Mouse (Mus musculus) ovary, postnatal 10 days (tissue): ENCODE measurements around the gene Rab1b.

Source experiments
- DNase-seq: peaks from one replicate; pipeline ENCODE4 v3.0.0; 2022; ENCODE audit warnings: low spot score

The Rab1b gene

DNA sequence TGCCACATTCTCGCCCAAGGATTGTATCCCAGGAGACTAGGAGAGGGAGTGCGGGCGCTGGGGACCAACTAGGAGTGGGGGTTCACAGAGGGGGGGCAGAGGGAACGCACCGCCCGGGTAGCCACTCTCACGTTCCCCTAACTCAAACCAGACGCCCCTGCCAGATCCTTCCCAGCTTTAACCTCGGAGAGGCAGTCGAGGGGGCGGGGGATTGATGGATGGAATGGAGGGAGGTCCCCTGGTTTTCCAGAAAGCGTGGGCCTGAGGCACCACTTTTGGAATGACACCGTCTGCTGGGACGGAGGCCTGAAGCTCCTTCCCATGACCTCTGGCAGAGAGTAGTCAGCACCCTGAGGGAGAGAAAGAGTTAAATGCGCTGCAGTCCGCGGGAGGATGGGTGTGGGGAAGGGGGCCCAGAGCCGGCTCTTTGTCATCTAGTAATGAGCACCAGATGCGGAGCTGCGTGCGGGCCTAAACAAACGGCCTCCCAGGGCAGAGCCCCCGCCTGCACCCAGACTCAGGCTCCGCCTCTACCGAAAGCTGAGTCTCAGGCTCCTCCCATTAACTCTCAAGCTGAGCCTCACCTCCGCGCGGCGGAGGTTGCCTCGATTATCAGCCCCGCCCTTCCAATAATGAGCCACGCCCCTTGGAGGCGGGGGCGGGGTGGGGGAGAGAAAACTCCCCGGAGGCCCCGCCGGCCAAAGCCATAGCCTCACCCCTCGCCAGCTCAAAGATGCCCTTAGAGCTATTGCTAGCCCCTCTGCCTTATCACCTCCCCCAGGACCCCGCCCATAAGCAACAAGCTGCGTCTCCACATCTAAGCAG is 35.1 kb downstream of the Rab1b start:
- DNase-seq: no peak

- DNase-seq: no peak
Measured at GRCm38 (mm10) chr19:5071077-5071476, 35.8 kb downstream of the Rab1b start.

DNA sequence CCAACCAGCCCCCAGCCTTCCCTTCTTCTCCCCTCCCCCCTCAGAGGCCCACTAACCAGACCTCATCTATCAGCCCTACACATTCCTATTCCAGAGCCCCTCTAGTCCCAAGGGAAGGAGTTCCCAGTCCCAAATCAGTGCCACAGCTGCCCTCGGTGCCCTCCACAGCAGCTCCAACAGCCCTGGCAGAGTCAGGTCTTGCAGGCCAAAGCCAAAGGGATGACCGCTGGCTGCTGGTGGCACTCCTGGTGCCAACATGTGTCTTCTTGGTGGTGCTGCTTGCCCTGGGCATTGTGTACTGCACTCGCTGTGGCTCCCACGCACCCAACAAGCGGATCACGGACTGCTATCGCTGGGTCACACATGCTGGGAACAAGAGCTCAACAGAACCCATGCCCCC is 36.9 kb downstream of the Rab1b start:
- no peak for DNase-seq

DNA sequence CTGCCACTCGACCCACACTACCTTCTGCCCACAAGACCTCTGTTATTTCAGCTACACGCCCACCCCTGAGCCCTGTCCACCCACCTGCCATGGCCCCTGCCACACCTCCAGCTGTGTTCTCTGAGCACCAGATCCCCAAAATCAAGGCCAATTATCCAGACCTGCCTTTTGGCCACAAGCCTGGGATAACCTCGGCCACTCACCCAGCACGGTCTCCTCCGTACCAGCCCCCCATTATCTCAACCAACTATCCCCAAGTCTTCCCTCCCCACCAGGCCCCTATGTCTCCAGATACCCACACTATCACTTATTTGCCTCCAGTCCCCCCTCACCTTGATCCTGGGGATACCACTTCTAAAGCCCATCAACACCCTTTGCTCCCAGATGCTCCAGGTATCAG is 37.4 kb downstream of the Rab1b start:
- DNase-seq: no peak

GRCm38 (mm10) chr19:5068570-5069234 is 38.2 kb downstream of the Rab1b start:
- DNase-seq: no peak

DNA sequence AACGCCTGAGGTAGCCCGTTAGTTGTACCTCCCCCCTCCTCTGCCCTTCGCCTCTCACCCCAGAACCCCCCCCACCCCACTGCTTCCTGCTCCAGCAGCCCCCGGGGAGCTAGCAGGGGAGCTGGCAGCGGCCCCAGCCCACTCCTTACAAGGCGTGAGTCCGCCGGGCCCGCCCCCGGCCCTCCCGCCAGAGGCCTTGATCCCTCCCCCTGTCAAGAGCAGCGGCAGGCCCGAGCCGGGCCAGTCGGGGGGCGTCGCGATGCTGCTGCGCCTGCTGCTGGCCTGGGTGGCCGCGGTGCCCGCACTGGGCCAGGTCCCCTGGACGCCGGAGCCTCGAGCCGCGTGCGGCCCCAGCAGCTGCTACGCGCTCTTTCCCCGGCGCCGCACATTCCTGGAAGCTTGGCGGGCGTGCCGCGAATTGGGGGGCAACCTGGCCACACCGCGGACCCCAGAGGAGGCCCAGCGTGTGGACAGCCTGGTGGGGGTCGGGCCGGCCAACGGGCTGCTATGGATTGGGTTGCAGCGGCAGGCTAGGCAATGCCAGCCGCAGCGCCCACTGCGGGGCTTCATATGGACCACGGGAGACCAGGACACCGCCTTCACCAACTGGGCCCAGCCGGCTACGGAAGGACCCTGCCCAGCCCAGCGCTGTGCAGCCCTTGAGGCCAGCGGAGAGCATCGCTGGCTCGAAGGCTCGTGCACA is 38.9 kb downstream of the Rab1b start, which contains the start of gene Cd248:
TSS of gene Cd248 (plus strand) at position 212 of the 703 bp plus-strand sequence.
- no peak for DNase-seq

DNA sequence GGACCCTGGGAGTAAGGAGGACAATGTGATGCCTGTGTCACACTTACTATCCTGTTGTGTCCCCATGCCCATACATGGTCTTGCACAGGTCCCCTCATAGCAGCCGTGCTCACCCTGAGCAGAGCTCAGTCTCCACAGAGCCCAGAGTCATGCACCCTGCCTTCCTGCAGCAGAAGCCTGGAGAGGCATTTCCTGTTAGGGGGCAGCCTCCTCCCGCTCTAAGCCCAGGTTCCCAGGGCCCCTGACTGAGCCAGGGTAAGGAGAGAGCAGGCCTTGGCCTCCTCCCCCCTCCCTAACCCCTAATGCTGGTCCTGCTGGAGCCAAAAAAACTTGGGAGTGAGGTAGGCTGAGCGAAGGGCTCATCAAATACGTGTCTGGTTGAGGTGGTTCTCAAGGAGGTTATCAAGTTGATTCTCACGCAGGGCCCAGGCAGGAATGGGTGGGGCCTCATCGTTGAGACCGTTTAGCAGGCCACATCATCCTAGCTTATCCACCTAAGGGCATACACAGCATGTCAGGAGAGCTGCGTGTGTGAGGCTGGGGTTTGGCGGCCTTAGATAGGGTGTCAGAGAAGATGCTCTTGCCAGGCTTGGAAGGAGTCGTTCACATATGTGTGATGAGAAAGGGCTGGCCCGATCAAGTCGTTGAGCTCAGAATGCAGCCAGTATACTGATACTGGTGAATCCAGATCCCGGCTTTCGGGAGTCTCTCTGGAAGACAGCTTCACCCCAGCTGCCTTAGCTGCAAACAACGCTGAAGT is 39.7 kb downstream of the Rab1b start:
- DNase-seq: no peak

DNA sequence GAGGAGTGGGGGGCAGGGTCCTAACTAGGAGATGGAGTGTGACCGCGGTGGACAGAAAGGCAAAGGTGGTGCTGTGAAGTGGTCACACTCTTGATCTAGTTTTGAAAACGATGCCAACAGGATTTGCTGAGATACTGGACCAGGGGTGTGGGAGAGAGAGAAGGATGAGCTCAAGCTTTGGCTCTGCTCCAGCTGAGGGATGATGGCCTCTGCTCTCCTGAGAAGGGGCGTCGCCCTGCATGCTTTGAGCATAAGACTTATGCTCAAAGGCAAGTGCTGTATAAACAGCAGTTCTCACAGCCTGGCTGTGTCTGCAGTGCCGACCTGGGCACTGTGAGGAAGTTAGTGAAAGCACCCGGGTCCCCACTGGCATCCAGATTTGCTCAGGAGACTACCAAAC is 41.8 kb downstream of the Rab1b start:
- DNase-seq: no peak

DNA sequence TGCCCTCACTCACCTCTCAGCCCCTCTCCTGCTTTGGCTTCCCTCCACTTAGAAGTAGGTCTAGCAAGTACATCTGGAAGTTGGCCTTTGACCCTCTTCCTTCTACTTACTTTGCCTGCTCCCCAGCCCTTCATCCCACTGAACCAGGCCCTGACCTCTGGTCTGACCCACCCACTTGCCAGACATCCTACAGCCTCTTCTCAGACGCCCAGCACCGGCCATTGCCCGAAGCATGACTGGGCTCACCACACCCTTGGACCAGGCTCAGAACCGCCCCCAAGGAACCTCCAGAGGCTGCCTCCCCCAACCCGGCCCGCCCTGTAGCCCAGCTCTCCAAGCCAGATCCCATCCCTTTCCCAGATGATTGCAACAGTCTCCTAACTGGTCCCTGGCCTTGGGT is 44.4 kb downstream of the Rab1b start:
- DNase-seq: peak; percentile 21

GRCm38 (mm10) chr19:5062041-5062440 is 44.8 kb downstream of the Rab1b start:
- no peak for DNase-seq

DNA sequence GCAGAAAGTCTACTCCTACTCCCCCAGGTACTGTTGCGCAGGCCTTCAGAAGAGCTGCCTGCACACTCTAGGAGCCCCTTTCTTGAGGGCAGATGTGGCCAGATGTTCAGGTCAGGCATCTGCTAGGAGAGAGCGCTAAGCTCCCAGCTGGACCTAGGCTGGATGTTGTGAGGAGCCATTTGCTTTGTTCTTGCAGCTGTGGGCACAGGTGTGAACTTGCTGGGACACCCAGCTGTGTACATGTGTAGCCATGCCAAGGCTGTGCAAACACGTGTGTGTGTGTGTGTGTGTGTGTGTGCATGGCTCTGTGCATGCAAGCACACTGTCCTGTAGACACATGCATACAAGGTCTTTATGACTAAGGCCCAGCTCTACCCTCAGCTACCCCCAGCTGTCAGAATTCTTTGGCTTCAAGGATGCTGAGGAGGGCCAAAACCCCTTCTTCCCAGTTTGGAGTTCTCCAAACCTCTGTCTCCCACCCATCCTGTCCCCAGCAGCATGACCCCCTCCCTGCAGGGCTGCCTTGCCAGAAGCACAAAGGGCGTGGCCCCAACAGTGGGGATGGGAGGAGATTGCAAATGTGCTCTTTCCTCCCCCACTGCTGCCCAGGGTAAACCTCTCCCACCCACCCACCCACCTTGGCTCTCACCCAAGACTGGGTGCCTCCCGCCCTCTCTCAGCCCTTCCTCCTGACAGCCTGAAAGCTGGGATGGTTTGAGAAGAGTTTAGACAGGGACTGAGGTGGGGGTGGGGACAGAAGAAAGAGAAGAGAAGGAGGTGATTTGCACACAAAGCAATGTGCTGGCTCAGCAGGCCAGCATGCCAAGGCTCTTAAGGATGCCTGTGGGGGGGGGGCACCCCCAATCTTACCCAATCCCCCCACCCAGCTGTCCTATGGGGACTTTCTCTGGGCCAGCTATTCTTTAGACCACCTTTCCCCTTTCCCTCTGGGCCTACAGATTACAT is 46.2 kb downstream of the Rab1b start:
- DNase-seq: no peak

DNA sequence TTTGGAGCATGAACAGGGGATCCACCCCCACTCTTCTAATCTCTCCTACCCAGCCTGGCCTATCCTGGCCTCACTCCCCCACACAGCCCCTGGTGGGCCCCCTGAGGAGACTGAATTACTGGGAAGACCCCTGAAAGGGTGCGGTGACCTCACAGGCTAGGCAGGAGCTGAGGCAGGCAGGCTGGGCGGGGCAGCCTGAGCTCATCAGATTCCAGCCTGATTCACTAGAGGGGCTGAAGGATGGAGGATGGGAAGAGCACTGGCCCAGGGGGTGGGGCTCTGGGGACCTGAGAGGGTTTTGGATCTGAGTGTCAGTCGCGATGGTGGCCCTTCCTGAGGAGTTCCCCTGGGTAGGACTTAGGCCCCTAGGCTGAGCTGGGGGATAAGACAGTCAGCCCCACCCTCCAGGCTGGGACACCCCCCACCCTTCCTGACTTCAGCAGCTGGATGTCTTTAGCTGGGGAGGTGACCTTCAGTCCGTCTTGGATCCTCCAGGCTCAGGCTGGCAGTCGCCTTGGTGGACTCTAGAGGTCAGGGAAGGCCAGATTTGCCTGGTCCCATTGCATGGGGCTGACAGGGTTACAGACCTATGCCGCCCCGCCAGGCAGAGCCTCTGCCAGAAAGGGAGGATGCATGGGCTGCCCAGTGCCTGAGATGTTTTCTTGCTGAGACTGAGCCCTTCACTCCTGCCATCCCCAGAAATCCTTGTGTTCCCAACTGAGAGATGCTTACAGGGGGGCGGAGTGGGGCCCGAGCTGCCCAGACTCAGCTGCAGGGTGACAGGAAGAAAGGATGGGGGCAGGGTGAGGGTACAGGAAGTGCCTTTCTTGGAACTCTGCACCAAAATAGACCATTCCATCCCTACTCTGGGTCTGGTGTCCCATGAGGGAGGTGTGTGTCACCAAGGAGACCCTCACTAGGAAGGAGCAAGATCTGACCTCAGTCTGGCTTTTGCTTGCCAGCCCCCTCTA is 47.8 kb downstream of the Rab1b start:
- no peak for DNase-seq

- no peak for DNase-seq
Measured at GRCm38 (mm10) chr19:5057876-5058775, 48.7 kb downstream of the Rab1b start.

DNA sequence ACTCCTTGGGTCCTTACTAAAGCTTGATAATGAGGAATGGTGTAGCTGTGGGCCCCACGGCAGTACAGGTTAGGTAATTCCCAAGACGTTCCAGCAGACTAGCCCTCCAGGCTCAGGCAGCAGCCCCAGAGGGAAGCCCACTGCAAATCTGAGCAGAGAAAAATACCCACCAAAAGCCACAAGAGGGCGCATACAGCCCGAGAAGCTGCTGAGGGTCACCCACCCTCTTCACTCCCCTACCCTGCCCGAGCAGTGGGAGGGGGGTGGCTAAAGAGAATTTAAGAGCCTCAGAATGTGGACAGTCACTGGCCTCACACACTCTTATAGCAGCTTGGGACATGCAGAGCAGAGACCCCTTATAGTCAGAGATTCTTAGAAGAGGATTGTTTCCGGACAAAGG is 50.6 kb downstream of the Rab1b start:
- DNase-seq: no peak

GRCm38 (mm10) chr19:5053909-5054308 is 53.0 kb downstream of the Rab1b start:
- no peak for DNase-seq

- no peak for DNase-seq
Measured at GRCm38 (mm10) chr19:5052853-5053252, 54.0 kb downstream of the Rab1b start.

GRCm38 (mm10) chr19:5052166-5052822 is 54.6 kb downstream of the Rab1b start:
- DNase-seq: no peak

GRCm38 (mm10) chr19:5051515-5051914 is 55.4 kb downstream of the Rab1b start:
- no peak for DNase-seq
